Mouse (Mus musculus): Measurements from ENCODE around the gene Enthd1. TPM values are rescaled to one million over a fixed set of nuclear protein-coding genes. Genes with fewer than 3 reads are reported as not detected.

Enthd1 gene
- polyA plus RNA-seq, 1 experiment from 2014 or later = not detected

DNA sequence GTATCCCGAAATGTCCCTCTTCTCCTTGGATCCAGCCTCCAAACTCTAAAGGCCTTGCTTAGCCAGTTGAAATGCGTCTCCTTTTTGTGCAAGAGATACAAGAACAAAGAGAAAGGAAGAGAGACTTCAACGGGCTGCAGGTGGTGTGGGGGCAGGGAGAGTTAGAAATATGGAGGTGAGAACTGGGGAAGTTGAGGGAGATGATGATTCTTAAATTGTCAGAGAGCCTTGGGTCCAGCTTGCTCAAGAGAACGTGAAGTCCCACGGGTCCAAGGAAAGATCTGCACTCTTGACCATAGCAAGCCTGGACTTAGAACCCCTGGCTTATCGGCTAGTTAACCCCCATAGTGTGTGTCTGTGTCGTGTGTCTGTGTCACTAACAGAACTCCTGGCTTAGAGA lies 6.7 kb upstream of the Enthd1 start:
- H3K4me1 ChIP-seq = no peaks in the 10 kb centered on the region
- H3K27ac ChIP-seq = no peak overlapping the region
- no peaks in the 10 kb centered on the region for H3K36me3 ChIP-seq
- H3K27me3 ChIP-seq = peaks cover 12% of the 10 kb centered on the region
- no peak for ATAC-seq (replicated peaks; ENCODE audit: low FRiP score)
- H3K4me2 ChIP-seq = no peak overlapping the region
- H3K9ac ChIP-seq = no peak overlapping the region
- 68% methylated on average over 7 of the region's 7 CpGs for WGBS
- H3K9me3 ChIP-seq (replicated peaks) = no peaks in the 10 kb centered on the region
- H3K4me3 ChIP-seq (replicated peaks) = no peak overlapping the region

DNA sequence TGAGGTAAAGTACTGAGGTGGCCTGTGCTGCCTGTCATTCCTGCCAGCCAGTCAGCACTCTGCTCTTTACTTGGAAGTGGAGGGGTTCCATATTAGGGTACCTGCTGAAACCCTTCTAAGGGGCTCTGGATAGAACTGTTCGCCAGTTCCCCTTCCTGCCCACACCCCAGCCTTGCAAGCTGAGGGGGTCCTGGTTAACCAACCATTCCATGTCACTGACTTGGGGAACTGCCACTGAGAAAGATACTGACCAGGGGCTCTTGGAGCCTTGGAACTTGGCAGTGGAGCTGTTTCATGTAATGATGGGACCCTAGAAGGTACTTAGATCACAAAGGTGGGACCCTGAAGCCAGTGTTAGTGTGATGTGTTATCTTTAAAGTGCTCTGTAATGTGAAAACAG lies 5.3 kb upstream of the Enthd1 start:
- Histone ChIP-seq H3K9ac (no peak overlapping the region), H3K27me3 (peaks cover under 1% of the 10 kb centered on the region), H3K27ac (no peak overlapping the region), H3K4me2 (no peak overlapping the region), H3K9me3 (replicated peaks) (no peaks in the 10 kb centered on the region), H3K4me3 (replicated peaks) (no peak overlapping the region), H3K4me1 (no peaks in the 10 kb centered on the region), H3K36me3 (no peaks in the 10 kb centered on the region)
- 89% methylated on average over 1 of the region's 1 CpGs for WGBS
- no peak for ATAC-seq (replicated peaks; ENCODE audit: low FRiP score)

DNA sequence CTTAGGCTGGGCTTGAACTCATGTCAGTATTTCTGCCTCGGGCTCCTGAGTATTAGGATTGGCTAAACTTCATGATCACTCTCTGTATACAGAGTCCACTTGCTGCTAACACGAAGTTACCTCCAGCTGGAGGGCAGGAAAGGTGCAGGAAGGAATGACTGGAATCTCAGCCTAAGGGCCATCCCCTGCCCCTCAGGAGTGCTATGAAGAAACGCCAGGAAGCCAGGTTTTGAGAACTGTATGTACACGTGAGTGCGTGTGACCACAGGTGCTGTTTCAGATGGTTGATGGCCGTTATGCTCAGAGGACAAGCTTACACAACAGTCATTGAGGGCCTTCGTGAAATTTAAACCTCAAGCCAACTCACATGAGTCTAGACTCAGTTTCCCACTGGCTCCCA lies 4.2 kb upstream of the Enthd1 start:
- 73% methylated on average over 7 of the region's 7 CpGs for WGBS
- Histone ChIP-seq H3K4me2 (no peak overlapping the region), H3K9me3 (replicated peaks) (no peaks in the 10 kb centered on the region), H3K27ac (no peak overlapping the region), H3K4me3 (replicated peaks) (no peak overlapping the region), H3K36me3 (no peaks in the 10 kb centered on the region), H3K27me3 (no peaks in the 10 kb centered on the region; the same call in 1 of the 2 replicates), H3K9ac (no peak overlapping the region), H3K4me1 (no peaks in the 10 kb centered on the region)
- ATAC-seq (replicated peaks; ENCODE audit: low FRiP score) = no peak

DNA sequence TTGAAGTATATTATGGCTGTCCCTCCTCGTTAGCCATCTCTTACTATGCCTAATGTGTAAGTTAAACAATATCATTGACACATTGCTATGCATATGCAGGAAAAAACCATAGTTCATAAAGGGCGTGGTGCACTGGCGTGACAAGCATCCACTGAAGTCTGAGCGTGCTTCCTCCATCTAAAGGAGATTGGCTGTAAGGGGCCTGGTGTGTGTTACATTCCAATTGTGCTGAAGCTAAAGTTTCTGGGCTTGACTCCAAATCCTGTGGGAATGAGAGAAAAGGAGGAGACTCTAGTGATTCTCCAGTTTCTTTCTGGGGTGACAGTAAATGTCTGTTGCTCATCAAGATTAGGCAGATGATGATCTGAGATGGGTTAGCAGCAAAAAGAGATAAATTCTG lies 2.8 kb upstream of the Enthd1 start:
- no peak for ATAC-seq (replicated peaks; ENCODE audit: low FRiP score)
- WGBS = 79% methylated on average over 4 of the region's 4 CpGs

DNA sequence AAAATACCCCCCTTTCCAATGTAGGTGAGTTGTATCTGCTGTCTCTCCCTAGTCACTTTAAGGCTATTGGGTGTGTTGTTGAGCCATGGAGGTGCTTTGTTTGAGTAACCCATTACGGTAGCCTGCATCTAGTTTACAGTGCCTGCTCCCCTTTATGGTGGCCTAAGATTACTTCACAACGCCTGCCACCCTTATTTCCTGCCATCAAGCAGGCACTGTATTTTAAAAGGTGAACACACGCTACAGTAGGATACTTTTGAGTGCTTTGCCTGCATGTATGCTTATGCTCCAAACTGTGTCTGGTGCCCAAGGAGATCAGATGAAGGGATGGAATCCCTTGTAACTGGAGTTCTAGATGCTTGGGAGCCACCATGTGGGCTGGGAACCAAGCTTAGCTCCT lies 2.2 kb upstream of the Enthd1 start:
- no peak for ATAC-seq (replicated peaks; ENCODE audit: low FRiP score)
- Histone ChIP-seq H3K4me1 (no peaks in the 10 kb centered on the region), H3K9me3 (replicated peaks) (no peaks in the 10 kb centered on the region), H3K27ac (no peak overlapping the region), H3K36me3 (no peaks in the 10 kb centered on the region), H3K27me3 (no peaks in the 10 kb centered on the region; the same call in 1 of the 2 replicates), H3K4me3 (replicated peaks) (no peak overlapping the region), H3K4me2 (no peak overlapping the region), H3K9ac (no peak overlapping the region)
- 63% methylated on average over 3 of the region's 3 CpGs for WGBS

More for the DNA sequence above, 2.8 kb upstream of the Enthd1 start:
- no peaks in the 10 kb centered on the region for H3K36me3 ChIP-seq
- H3K9me3 ChIP-seq (replicated peaks) = no peaks in the 10 kb centered on the region
- no peaks in the 10 kb centered on the region; the same call in 1 of the 2 replicates for H3K27me3 ChIP-seq
- no peak overlapping the region for H3K4me3 ChIP-seq (replicated peaks)
- H3K27ac ChIP-seq = no peak overlapping the region
- no peak overlapping the region for H3K4me2 ChIP-seq
- no peak overlapping the region for H3K9ac ChIP-seq
- no peaks in the 10 kb centered on the region for H3K4me1 ChIP-seq

DNA sequence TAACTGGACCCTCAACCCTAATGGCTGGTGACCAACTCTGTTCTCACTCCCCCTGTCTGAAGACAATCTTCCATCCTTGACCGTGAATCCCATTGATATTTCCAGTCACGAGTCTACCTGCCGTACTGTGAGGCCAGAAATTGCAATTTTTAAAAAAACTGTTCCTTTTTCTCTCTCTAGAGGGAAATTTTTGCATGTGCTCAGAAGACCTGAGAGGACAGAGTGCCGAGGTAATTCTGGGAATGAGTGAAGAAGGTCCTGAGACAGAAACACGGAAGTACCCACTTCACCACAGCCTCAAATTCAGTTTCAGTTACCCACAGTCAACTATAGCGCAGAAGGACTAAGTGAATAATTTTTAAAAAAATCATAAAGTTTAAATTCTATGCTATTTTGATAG lies 1.7 kb upstream of the Enthd1 start:
- Histone ChIP-seq H3K27me3 (no peaks in the 10 kb centered on the region; the same call in 1 of the 2 replicates), H3K4me2 (no peak overlapping the region), H3K36me3 (no peaks in the 10 kb centered on the region), H3K4me1 (no peaks in the 10 kb centered on the region), H3K9ac (no peak overlapping the region), H3K9me3 (replicated peaks) (no peaks in the 10 kb centered on the region), H3K4me3 (replicated peaks) (no peak overlapping the region), H3K27ac (no peak overlapping the region)
- 90% methylated on average over 6 of the region's 6 CpGs for WGBS
- ATAC-seq (replicated peaks; ENCODE audit: low FRiP score) = no peak

DNA sequence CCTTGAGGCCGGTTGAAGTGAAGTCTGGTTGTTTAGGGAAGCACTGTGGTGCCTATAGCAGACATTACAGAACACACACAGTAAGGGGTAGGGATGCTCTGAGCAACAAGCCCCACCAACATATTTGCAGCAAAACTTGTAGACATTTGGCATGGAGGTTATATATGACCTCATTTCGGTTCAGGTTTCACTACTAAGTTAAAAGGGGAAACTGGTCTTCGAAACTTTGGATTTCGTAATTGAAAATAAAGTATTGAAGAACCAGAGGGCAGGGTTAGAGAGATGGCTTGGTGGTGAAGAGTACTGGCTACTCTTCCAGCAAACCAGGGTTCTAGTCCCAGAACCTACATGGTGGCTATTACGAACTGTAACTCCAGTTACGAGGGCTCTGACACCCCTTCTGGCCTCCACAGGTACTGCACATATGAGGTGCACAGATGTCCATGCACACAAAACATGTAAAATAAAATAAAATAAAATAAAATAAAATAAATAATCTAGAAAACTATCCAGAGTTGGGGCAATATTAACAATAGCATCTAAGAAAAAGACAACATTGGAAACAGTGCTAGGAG lies 1.2 kb downstream of the Enthd1 start:
- no peak for ATAC-seq (replicated peaks; ENCODE audit: low FRiP score)
- peaks cover 3% of the 10 kb centered on the region; the same call in 1 of the 2 replicates for H3K27me3 ChIP-seq
- no peak overlapping the region for H3K4me2 ChIP-seq
- H3K27ac ChIP-seq = no peak overlapping the region
- no peaks in the 10 kb centered on the region for H3K9me3 ChIP-seq (replicated peaks)
- 91% methylated on average over 6 of the region's 6 CpGs for WGBS
- H3K4me3 ChIP-seq (replicated peaks) = no peak overlapping the region
- peaks cover 7% of the 10 kb centered on the region; the same call in 1 of the 2 replicates for H3K4me1 ChIP-seq
- no peaks in the 10 kb centered on the region for H3K36me3 ChIP-seq
- no peak overlapping the region for H3K9ac ChIP-seq

DNA sequence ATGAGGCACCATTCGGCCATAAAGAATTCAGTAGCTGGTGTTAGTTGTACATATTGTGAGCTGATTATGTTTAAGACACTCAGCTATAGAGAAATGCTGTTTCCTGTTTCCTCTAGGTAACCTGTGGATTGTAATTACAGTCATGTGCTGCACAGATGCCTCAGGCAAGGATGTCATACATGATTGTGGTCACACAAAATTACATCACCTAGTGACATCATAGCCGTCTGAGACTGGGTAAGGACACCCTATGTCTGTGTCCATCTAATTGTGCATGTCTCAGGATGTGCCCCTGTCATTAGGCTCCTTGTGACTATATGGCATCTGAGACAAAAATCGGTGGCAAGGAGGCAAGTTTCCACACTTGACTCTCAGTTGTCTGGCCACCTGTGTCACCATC lies 2.5 kb downstream of the Enthd1 start:
- Histone ChIP-seq H3K4me2 (no peak overlapping the region), H3K4me3 (replicated peaks) (no peak overlapping the region), H3K9ac (no peak overlapping the region), H3K27ac (no peak overlapping the region), H3K4me1 (peaks cover 7% of the 10 kb centered on the region; the same call in 1 of the 2 replicates), H3K9me3 (replicated peaks) (no peaks in the 10 kb centered on the region), H3K27me3 (peaks cover 3% of the 10 kb centered on the region; the same call in 1 of the 2 replicates), H3K36me3 (no peaks in the 10 kb centered on the region)
- no peak for ATAC-seq (replicated peaks; ENCODE audit: low FRiP score)
- 75% methylated on average over 3 of the region's 3 CpGs for WGBS

DNA sequence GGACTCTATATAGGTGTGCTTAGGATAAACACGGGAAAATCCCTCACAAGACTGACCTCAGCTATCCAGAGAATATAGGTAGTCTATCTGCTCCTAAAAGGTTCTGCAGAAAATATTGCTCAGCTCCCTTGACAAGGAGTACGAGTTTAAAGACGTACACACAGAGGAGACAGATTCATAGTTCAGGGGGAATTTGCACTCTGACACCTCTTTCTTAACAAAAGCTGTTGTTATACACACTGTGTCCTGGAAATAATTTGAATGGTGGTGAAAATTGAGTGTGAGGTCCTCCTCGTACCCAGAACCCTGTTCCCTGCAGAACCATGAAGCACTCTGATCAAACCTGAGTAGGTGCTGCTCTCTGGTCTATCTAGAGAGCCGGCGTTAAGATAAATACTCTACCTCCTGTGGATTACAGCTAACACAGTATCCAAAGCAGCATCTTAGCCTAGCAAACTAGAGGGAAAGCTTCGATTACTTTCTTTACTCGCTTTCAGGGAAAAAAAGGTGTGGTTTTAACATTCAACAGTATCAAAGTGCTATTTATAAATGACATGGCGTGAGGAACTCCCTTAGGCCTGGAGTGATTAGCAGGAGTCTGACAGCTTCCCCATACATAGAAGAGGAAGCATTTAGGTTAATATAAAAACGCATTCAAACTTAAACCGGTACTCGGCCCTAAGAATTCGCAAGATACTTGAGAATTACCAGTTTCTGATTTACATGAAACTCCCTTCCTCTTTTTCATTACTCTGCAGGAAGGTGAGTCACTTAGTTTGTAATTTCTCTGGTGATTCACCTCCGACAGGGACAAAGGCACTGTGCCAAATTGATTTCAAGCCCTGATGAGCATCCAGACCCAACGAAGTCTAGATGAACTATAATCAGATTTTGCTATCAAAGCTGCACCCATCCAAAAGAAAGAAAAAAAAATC lies 4.0 kb downstream of the Enthd1 start:
- H3K27me3 ChIP-seq = peaks cover 3% of the 10 kb centered on the region; the same call in 1 of the 2 replicates
- H3K4me2 ChIP-seq = no peak overlapping the region
- H3K4me1 ChIP-seq = peaks cover 7% of the 10 kb centered on the region; the same call in 1 of the 2 replicates
- no peak overlapping the region for H3K4me3 ChIP-seq (replicated peaks)
- H3K9ac ChIP-seq = no peak overlapping the region
- 0 out of 2 replicates have a peak overlapping the region, but pooled peaks have one; percentile 13 for H3K27ac ChIP-seq
- WGBS = 58% methylated on average over 15 of the region's 15 CpGs
- H3K9me3 ChIP-seq (replicated peaks) = no peaks in the 10 kb centered on the region
- ATAC-seq (replicated peaks; ENCODE audit: low FRiP score) = no peak
- H3K36me3 ChIP-seq = no peaks in the 10 kb centered on the region

DNA sequence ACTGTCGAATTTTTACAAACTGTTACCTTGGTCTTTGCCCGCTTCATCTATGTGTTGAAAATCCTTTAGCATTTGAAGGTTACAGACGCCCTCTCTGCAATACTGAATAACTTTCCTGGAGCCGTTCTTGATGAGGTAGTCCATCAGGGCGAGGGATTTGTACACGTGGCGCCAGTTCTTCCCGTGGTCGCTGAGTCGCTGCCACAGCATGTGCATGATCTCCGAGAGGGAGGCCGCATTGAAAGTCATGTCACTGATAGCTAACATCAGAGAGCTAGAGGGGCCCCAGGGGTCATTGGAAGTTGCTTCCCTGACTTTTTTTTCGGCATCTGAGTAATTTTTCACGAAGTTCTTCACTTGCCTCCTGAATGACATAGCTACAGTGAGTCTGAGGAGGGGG lies 5.0 kb downstream of the Enthd1 start:
- no peak overlapping the region for H3K4me2 ChIP-seq
- H3K36me3 ChIP-seq = no peaks in the 10 kb centered on the region
- H3K27me3 ChIP-seq = peaks cover 3% of the 10 kb centered on the region; the same call in 1 of the 2 replicates
- H3K27ac ChIP-seq = no peak overlapping the region
- peaks cover 7% of the 10 kb centered on the region; the same call in 1 of the 2 replicates for H3K4me1 ChIP-seq
- H3K9me3 ChIP-seq (replicated peaks) = no peaks in the 10 kb centered on the region
- no peak overlapping the region for H3K4me3 ChIP-seq (replicated peaks)
- no peak overlapping the region for H3K9ac ChIP-seq
- 47% methylated on average over 14 of the region's 14 CpGs for WGBS
- ATAC-seq (replicated peaks; ENCODE audit: low FRiP score) = no peak

DNA sequence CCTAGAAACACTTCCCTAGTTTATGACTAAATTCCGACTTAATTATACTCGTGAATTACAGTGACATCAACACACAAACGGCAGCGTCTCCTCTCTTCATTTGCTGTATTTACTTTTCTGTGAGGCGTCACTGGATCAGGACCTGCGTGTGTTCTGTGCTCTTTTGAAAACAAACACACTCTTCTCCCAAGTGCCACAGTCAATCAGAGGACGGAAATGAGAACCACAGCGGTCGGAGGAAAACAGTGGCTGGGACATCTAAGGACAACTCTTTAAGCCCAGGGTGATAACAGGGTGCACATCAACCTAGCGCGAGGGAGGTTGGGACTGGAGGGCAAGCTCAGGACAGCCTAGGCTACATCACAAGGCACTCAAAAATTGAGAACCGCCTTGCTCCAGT lies 5.4 kb downstream of the Enthd1 start:
- Histone ChIP-seq H3K4me3 (replicated peaks) (no peak overlapping the region), H3K27me3 (peaks cover 3% of the 10 kb centered on the region; the same call in 1 of the 2 replicates), H3K36me3 (no peaks in the 10 kb centered on the region), H3K9ac (no peak overlapping the region), H3K4me2 (no peak overlapping the region), H3K4me1 (peaks cover 7% of the 10 kb centered on the region; the same call in 1 of the 2 replicates), H3K27ac (no peak overlapping the region), H3K9me3 (replicated peaks) (no peaks in the 10 kb centered on the region)
- 23% methylated on average over 12 of the region's 12 CpGs for WGBS
- no peak for ATAC-seq (replicated peaks; ENCODE audit: low FRiP score)

DNA sequence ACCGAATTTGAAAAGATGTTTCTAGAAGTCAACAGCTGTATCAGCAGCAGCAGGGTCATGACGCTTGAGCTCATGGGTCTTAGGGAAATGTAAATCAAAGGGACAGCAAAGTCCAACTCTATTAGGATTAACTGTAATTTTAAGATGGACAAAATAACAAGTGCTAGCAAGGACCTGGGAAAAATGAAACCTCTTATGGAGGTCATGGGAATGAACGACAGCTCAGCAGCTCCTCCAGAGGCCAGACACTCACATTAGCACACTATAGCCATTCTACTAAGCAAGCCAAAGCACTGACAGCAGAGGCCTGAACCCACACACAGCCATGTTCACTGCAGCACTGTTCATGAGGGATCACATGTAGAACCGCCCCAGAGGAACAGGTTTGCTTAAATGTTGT lies 7.2 kb downstream of the Enthd1 start:
- H3K9me3 ChIP-seq (replicated peaks) = no peaks in the 10 kb centered on the region
- WGBS = 70% methylated on average over 4 of the region's 4 CpGs
- H3K4me1 ChIP-seq = peaks cover 7% of the 10 kb centered on the region; the same call in 1 of the 2 replicates
- no peak overlapping the region for H3K27ac ChIP-seq
- no peak overlapping the region for H3K4me2 ChIP-seq
- no peak for ATAC-seq (replicated peaks; ENCODE audit: low FRiP score)
- no peaks in the 10 kb centered on the region for H3K36me3 ChIP-seq
- no peak overlapping the region for H3K9ac ChIP-seq
- H3K4me3 ChIP-seq (replicated peaks) = no peak overlapping the region
- peaks cover 3% of the 10 kb centered on the region; the same call in 1 of the 2 replicates for H3K27me3 ChIP-seq

Data from kidney, embryonic 15.5 days (tissue).